Mouse (Mus musculus) forebrain, embryonic 11.5 days (tissue): ENCODE results near the gene Ppard. TPM values are rescaled to one million over a fixed set of nuclear protein-coding genes. Genes with fewer than 3 reads are reported as not detected.
A peak's percentile ranks its signal among the peaks of the same experiment; 100 is the strongest.

Source experiments
- ATAC-seq: fragments of 200-750 bp; cut with Nextera tagmentation; replicated peaks from 2 replicates; pipeline ENCODE4 v1.8.0; 2017; ENCODE audit warnings: moderate TSS enrichment; ENCODE audit not compliant: low FRiP score
- DNase-seq: peaks from one replicate; pipeline ENCODE4 v3.0.0-alpha.2; 2017; ENCODE audit warnings: low spot score
- H3K27ac ChIP-seq: fragments of 300-500 bp; sonication (generic); 2 replicates; pipeline ENCODE4 v1.5.1; 2014; ENCODE audit warnings: low read depth, low read length
- H3K27me3 ChIP-seq: fragments of 300-500 bp; sonication (generic); 2 replicates; pipeline ENCODE4 v1.6.1; 2014; ENCODE audit warnings: mild to moderate bottlenecking, low read length, mixed read lengths; ENCODE audit not compliant: control insufficient read depth, insufficient read depth
- H3K36me3 ChIP-seq: fragments of 300-500 bp; sonication (generic); 2 replicates; pipeline ENCODE4 v1.6.1; 2014; ENCODE audit warnings: mild to moderate bottlenecking, low read length, moderate library complexity, mixed read lengths; ENCODE audit not compliant: control insufficient read depth, insufficient read depth
- H3K4me1 ChIP-seq: fragments of 300-500 bp; sonication (generic); replicated peaks from 2 replicates; pipeline ENCODE4 v1.6.1; 2014; ENCODE audit warnings: low read length, mixed read lengths; ENCODE audit not compliant: control insufficient read depth, insufficient read depth
- H3K4me2 ChIP-seq: fragments of 300-500 bp; sonication (generic); 2 replicates; pipeline ENCODE4 v1.6.1; 2014; ENCODE audit warnings: low read depth, mild to moderate bottlenecking, low read length, moderate library complexity, mixed read lengths; ENCODE audit not compliant: severe bottlenecking
- H3K4me3 ChIP-seq: fragments of 300-500 bp; sonication (generic); 2 replicates; pipeline ENCODE4 v1.5.1; 2014; ENCODE audit warnings: low read depth, low read length
- H3K9ac ChIP-seq: fragments of 300-500 bp; sonication (generic); 2 replicates; pipeline ENCODE4 v1.6.1; 2014; ENCODE audit warnings: low read length
- H3K9me3 ChIP-seq: fragments of 300-500 bp; sonication (generic); 2 replicates; pipeline ENCODE4 v1.6.1; 2016; ENCODE audit warnings: low read length, mixed read lengths; ENCODE audit not compliant: control insufficient read depth
- WGBS: fragments of 180-500 bp; shearing (Covaris S2); extraction: QIAGEN DNeasy Blood & Tissue Kit; methylation state at CpG from one replicate; pipeline ENCODE4 v1.1.7; 2014; 5-methylcytosine and 5-hydroxymethylcytosine counted together
- polyA plus RNA-seq: library from polyadenylated mRNA; unstranded; fragments of >200 nt; fragmentation: Nextera tagmentation; extraction: Ambion mirVana; gene quantifications from 2 replicates; pipeline ENCODE4 v1.2.1, GENCODE M21; 2014

Ppard gene
- polyA plus RNA-seq, 1 experiment from 2014 or later = 1.4 TPM

DNA sequence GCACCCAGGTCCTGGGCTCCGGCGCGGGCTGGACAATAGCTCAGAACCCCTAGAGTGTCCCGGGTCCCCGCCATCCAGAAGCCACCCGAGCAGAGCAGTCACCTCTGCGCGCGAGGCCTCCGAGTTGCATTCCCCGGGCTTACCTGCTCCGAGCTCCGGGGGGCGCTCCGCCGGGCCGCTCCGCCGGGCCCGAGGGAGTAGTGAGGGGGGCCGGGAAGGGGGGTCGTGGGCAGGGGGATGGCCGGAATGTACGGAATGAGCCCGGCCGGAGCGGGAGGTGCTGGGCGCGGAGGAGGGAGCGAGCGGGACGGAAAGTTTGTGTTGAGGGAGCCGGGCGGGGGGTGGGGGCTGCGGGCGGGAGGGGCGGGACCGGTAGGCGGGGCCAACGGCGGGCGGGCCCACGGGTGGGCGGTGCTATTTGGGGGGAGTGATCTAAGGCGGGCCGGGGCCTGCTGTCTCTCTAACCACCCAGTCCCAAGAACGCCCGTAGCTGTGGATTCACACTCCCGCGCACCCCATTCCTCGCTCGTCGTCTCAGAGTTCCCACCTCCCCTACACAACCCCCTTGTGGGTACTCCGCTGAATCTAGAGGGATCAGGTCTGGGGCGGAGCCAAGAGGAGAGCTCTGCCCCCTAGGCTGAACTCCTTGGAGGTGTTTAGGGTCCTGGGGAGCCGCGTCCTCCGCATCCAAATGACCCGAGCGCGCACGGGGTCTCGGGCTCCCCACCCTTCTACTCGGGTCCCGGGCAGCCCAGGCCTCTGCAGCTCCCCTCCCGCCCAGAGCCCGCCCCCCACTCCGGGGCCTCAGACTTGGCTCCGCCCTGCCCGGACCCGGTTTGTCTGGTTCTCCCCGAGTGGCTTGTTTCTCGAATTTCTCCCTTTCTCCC, 118.2 kb downstream of the Ppard start, which contains the start of gene Tead3:
Tead3 (minus strand) TSS at position 352 of the 887 bp plus-strand sequence.
- H3K27ac ChIP-seq = peak within 1 kb of the TSS; percentile 57
- peaks cover 12% of the 10 kb centered on the region for H3K27me3 ChIP-seq
- H3K4me1 ChIP-seq = peaks cover 10% of the 10 kb centered on the region

More for the DNA sequence above, 118.2 kb downstream of the Ppard start, which contains the start of gene Tead3:
- Histone ChIP-seq H3K4me3 (peak within 1 kb of the TSS; percentile 70), H3K9ac (peak within 1 kb of the TSS; percentile 83), H3K9me3 (no peaks in the 10 kb centered on the region), H3K36me3 (no peaks in the 10 kb centered on the region), H3K4me2 (peak within 1 kb of the TSS; percentile 90)
- DNase-seq = peak; percentile 95
- ATAC-seq = peak; percentile 83
- WGBS = under 1% methylated on average over 65 of the region's 73 CpGs

Other genes with a start within 250 kb of the Ppard start
- 0.39 and 1.0 TPM in 2 replicates for gene Tcp11, start 152.1 kb upstream of the Ppard start, polyA plus RNA-seq
- gene Scube3, start 90.6 kb upstream of the Ppard start, polyA plus RNA-seq = 10.5 and 12.4 TPM in 2 replicates
- 37.8 and 40.2 TPM in 2 replicates for gene Zfp523, start 55.6 kb upstream of the Ppard start, polyA plus RNA-seq
- gene Def6, start 24.9 kb upstream of the Ppard start, polyA plus RNA-seq = 2.2 and 2.5 TPM in 2 replicates
- gene Fance, start 80.8 kb downstream of the Ppard start, polyA plus RNA-seq = 28.0 and 32.3 TPM in 2 replicates
- gene Rpl10a, start 95.8 kb downstream of the Ppard start, polyA plus RNA-seq = 468 and 490 TPM in 2 replicates
- 5.6 and 5.8 TPM in 2 replicates for gene Tead3, start 118.1 kb downstream of the Ppard start, polyA plus RNA-seq
- gene Tulp1, start 132.5 kb downstream of the Ppard start, polyA plus RNA-seq = 2.6 and 4.2 TPM in 2 replicates